Mouse (Mus musculus) midbrain, embryonic 12.5 days (tissue): ENCODE data around the gene Sdf4. TPM values are rescaled to one million over a fixed set of nuclear protein-coding genes. Genes with fewer than 3 reads are reported as not detected.
A peak's percentile ranks its signal among the peaks of the same experiment; 100 is the strongest.

ENCODE experiments used
- ATAC-seq: fragments of 200-750 bp; cut with Nextera tagmentation; 2 replicates; pipeline ENCODE4 v1.8.0; 2017; ENCODE audit warnings: low read depth, moderate TSS enrichment, moderate library complexity; ENCODE audit not compliant: low FRiP score
- H3K27ac ChIP-seq: fragments of 300-500 bp; sonication (generic); replicated peaks from 2 replicates; pipeline ENCODE4 v1.5.1; 2016; ENCODE audit warnings: mild to moderate bottlenecking
- H3K27me3 ChIP-seq: fragments of 300-500 bp; sonication (generic); 2 replicates; pipeline ENCODE4 v1.6.1; 2016; ENCODE audit warnings: mild to moderate bottlenecking
- H3K36me3 ChIP-seq: fragments of 300-500 bp; sonication (generic); 2 replicates; pipeline ENCODE4 v1.6.1; 2016
- H3K4me1 ChIP-seq: fragments of 300-500 bp; sonication (generic); 2 replicates; pipeline ENCODE4 v1.6.1; 2016
- H3K4me2 ChIP-seq: fragments of 300-500 bp; sonication (generic); replicated peaks from 2 replicates; pipeline ENCODE4 v1.6.1; 2016; ENCODE audit warnings: mild to moderate bottlenecking, moderate library complexity
- H3K4me3 ChIP-seq: fragments of 300-500 bp; sonication (generic); 2 replicates; pipeline ENCODE4 v1.5.1; 2016; ENCODE audit warnings: mild to moderate bottlenecking
- H3K9ac ChIP-seq: fragments of 300-500 bp; sonication (generic); replicated peaks from 2 replicates; pipeline ENCODE4 v1.6.1; 2016; ENCODE audit warnings: mild to moderate bottlenecking, moderate library complexity
- H3K9me3 ChIP-seq: fragments of 300-500 bp; sonication (generic); 2 replicates; pipeline ENCODE4 v1.6.1; 2016; ENCODE audit warnings: mild to moderate bottlenecking
- WGBS: fragments of 180-500 bp; shearing (Covaris S2); methylation state at CpG from one replicate; pipeline ENCODE4 v1.1.7; 2016; 5-methylcytosine and 5-hydroxymethylcytosine counted together
- polyA plus RNA-seq: library from polyadenylated mRNA; unstranded; fragments of >200 nt; fragmentation: Nextera tagmentation; extraction: Ambion mirVana; gene quantifications from 2 replicates; pipeline ENCODE4 v1.2.1, GENCODE M21; 2016

The Sdf4 gene
- polyA plus RNA-seq, 1 experiment from 2014 or later: 130 TPM

DNA sequence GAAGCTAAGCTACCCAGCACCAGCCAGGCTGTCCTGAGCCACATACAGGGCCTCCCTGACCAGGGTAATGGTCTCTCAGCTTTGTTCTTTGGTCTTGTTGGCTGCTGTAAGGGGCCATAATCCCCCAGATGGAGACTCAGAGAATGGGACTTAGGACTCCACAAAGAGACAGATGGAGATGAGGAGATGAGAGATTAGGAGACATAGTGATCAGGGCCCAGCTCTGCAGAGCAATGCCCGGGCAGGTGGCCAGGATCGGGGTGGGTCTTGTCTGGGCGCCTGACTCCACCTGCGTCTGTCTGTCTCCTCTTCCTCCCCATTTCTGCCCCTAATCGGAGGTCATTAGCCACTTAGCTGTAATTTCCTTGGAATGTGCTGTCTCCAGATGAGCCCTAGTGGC, 22.4 kb upstream of the Sdf4 start:
- no peaks in the 10 kb centered on the region for H3K9me3 ChIP-seq
- 82% methylated on average over 5 of the region's 5 CpGs for WGBS
- no peak overlapping the region for H3K27ac ChIP-seq
- H3K4me1 ChIP-seq: 0 out of 2 replicates have a peak, but pooled peaks cover 4% of the 10 kb centered on the region
- no peak overlapping the region for H3K9ac ChIP-seq
- no peak overlapping the region for H3K4me2 ChIP-seq
- peaks cover 14% of the 10 kb centered on the region for H3K36me3 ChIP-seq
- H3K4me3 ChIP-seq: no peak overlapping the region
- no peak for ATAC-seq
- no peaks in the 10 kb centered on the region for H3K27me3 ChIP-seq

GRCm38 (mm10) chr4:155972651-155973050, 20.0 kb upstream of the Sdf4 start:
- Histone ChIP-seq H3K27ac (no peak overlapping the region), H3K27me3 (no peaks in the 10 kb centered on the region), H3K9me3 (no peaks in the 10 kb centered on the region), H3K36me3 (no peaks in the 10 kb centered on the region), H3K4me2 (no peak overlapping the region), H3K4me1 (0 out of 2 replicates have a peak, but pooled peaks cover 4% of the 10 kb centered on the region), H3K4me3 (no peak overlapping the region), H3K9ac (no peak overlapping the region)
- 45% methylated on average over 6 of the region's 6 CpGs for WGBS
- no peak for ATAC-seq

DNA sequence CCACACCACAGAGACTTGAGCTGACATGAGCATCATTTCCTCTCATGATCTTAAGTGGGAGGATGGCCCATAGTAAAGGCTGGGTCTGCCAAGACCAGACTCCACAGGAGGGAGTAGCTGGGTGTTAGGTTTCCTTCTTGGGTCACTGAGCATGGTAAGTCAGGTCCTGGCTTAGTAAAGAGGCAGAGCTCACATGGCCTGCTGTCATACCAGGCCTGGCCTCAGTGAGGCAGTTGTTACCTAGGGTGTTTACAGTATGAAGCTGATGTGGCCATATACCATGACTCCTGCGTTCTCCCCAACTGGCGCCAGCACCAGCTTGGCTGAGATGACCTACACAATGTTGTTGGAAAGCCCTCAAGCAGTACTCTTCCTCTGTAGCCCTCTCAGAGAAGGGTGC, 19.4 kb upstream of the Sdf4 start:
- H3K27ac ChIP-seq: no peak overlapping the region
- no peak overlapping the region for H3K4me3 ChIP-seq
- WGBS: 83% methylated on average over 2 of the region's 2 CpGs
- H3K4me2 ChIP-seq: no peak overlapping the region
- no peaks in the 10 kb centered on the region for H3K9me3 ChIP-seq
- no peak for ATAC-seq
- H3K9ac ChIP-seq: no peak overlapping the region
- H3K36me3 ChIP-seq: no peaks in the 10 kb centered on the region
- H3K4me1 ChIP-seq: 0 out of 2 replicates have a peak, but pooled peaks cover 4% of the 10 kb centered on the region
- H3K27me3 ChIP-seq: no peaks in the 10 kb centered on the region

DNA sequence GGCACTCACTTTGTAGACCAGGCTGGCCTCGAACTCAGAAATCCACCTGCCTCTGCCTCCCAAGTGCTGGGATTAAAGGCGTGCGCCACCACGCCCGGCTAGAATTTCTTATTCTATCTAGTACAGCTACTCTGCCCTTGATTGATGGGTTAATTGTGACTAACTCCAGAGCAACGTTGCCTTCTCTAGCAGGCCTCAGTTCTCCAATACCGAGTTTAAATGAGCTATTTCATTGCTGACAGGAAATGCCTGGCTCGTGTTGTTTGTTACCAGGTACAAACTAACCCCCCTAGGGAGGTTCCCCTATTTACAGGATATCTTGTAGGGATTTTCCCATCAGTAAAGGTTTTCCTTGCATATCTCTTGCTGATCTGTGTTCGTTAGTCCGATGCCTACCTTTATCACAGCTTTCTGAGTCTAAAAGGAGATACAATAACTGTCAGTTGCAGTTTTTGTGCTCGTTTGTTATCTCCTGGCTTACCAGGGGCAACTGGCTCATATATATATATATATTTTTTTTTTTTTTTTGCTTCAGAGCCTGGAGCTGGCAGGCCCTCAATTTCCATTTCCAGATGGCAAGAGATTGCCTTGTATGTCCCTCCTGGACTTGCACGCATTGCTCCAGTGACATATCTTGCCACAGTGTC, 11.1 kb upstream of the Sdf4 start:
- H3K4me1 ChIP-seq: peaks cover 10% of the 10 kb centered on the region
- no peak overlapping the region for H3K4me3 ChIP-seq
- no peak overlapping the region for H3K27ac ChIP-seq
- H3K27me3 ChIP-seq: no peaks in the 10 kb centered on the region
- no peak overlapping the region for H3K4me2 ChIP-seq
- H3K9ac ChIP-seq: no peak overlapping the region
- no peaks in the 10 kb centered on the region for H3K9me3 ChIP-seq
- WGBS: 83% methylated on average over 12 of the region's 12 CpGs
- no peak for ATAC-seq
- H3K36me3 ChIP-seq: no peaks in the 10 kb centered on the region

DNA sequence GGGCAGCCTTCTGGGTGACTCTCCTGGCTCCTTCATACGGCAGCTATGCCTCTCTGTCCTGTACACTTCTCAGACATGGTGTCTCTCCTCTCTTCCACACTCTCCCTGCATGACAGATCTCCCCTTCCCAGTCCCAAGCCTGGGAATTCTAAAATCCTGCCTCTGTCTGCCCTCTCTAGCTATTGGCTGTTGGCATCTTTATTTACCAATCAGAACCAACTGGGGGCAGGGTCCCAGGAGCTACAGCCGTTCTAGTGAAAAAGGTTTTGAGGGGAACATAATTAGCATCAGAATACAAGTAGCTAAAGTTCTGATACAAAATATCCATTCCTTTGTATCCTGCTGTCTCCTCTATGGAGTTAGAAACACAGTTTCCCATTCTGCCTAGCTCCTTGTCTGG, 8.9 kb upstream of the Sdf4 start:
- no peak overlapping the region for H3K27ac ChIP-seq
- 0 out of 2 replicates have a peak, but pooled peaks have one; percentile 52 for ATAC-seq
- H3K9me3 ChIP-seq: no peaks in the 10 kb centered on the region
- H3K27me3 ChIP-seq: no peaks in the 10 kb centered on the region
- H3K36me3 ChIP-seq: no peaks in the 10 kb centered on the region
- WGBS: 26% methylated on average over 2 of the region's 2 CpGs
- no peak overlapping the region for H3K4me3 ChIP-seq
- H3K9ac ChIP-seq: no peak overlapping the region; the same call in 1 of the 2 replicates
- H3K4me1 ChIP-seq: peaks cover 10% of the 10 kb centered on the region
- H3K4me2 ChIP-seq: no peak overlapping the region; the same call in 1 of the 2 replicates

- WGBS: 87% methylated on average over 22 of the region's 22 CpGs
- ATAC-seq: no peak
- peaks cover 6% of the 10 kb centered on the region; the same call in 1 of the 2 replicates for H3K36me3 ChIP-seq
- peak overlapping the region; percentile 77 for H3K9ac ChIP-seq
- H3K4me1 ChIP-seq: peaks cover 30% of the 10 kb centered on the region
- H3K9me3 ChIP-seq: no peaks in the 10 kb centered on the region
- 0 out of 2 replicates have a peak overlapping the region, but pooled peaks have one; percentile 84 for H3K27ac ChIP-seq
- H3K4me2 ChIP-seq: peak overlapping the region; percentile 95
- H3K27me3 ChIP-seq: no peaks in the 10 kb centered on the region
- peak overlapping the region; percentile 76 for H3K4me3 ChIP-seq
These were observed 1.3 kb upstream of the Sdf4 start for GRCm38 (mm10) chr4:155991211-155991907.

DNA sequence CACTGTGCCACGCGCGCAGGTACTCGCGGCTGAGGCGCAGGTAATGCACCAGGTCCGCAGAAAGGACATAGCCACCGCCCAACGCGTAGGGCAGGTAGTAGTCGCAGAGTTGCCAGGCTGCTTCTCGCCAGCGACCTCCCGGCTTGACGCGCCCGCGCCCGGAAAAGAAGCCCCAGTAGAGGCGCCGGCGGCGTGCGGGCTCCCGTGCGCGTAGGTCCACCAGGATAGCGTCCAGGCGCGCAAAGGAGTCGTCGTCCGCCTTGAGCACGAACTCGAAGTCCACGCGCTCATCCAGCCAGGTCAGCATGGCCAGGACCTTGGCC, 803 bp upstream of the Sdf4 start:
- peaks cover 11% of the 10 kb centered on the region for H3K36me3 ChIP-seq
- H3K9ac ChIP-seq: peak overlapping the region; percentile 77
- ATAC-seq: no peak
- H3K27me3 ChIP-seq: no peaks in the 10 kb centered on the region
- H3K4me1 ChIP-seq: peaks cover 30% of the 10 kb centered on the region
- peak overlapping the region; percentile 84 for H3K27ac ChIP-seq
- H3K9me3 ChIP-seq: no peaks in the 10 kb centered on the region
- WGBS: 32% methylated on average over 37 of the region's 37 CpGs
- H3K4me3 ChIP-seq: peak overlapping the region; percentile 76
- peak overlapping the region; percentile 95 for H3K4me2 ChIP-seq

- H3K4me2 ChIP-seq: peak overlapping the region; percentile 61
- H3K9me3 ChIP-seq: no peaks in the 10 kb centered on the region
- H3K4me3 ChIP-seq: peak overlapping the region; percentile 76
- H3K27me3 ChIP-seq: no peaks in the 10 kb centered on the region
- peak overlapping the region; percentile 71 for H3K9ac ChIP-seq
- peak; percentile 83 for ATAC-seq
- WGBS: under 1% methylated on average over 70 of the region's 70 CpGs
- H3K4me1 ChIP-seq: peaks cover 30% of the 10 kb centered on the region
- H3K36me3 ChIP-seq: peaks cover 22% of the 10 kb centered on the region
- peak overlapping the region; percentile 84 for H3K27ac ChIP-seq
These were observed 355 bp downstream of the Sdf4 start for GRCm38 (mm10) chr4:155992906-155993547.

- no peak for ATAC-seq
- Histone ChIP-seq H3K36me3 (peaks cover 28% of the 10 kb centered on the region), H3K27ac (peak overlapping the region; percentile 84), H3K4me1 (peaks cover 30% of the 10 kb centered on the region), H3K27me3 (no peaks in the 10 kb centered on the region), H3K9me3 (no peaks in the 10 kb centered on the region), H3K4me2 (peak overlapping the region; percentile 61), H3K4me3 (peak overlapping the region; percentile 76), H3K9ac (peak overlapping the region; percentile 71)
- 6% methylated on average over 15 of the region's 15 CpGs for WGBS
These were observed 934 bp downstream of the Sdf4 start for GRCm38 (mm10) chr4:155993606-155994005.

DNA sequence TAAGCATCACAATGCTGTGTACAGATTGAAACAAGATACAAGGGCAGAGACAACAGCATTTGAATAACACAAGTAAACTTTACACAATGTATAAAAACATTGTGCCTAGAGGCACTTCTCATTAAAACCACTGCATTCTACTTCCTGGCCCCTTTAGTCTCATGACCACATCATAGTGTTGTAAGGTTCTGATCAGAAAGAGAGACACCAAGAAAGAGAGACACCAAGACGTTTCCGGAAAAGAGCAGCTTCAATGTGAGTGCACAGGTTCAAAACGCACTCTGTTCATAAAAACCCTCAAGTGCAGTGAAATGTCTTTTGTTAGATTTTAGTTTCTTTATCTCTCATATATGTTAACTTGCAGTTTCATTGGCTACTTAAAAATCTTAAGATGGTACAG, 11.4 kb downstream of the Sdf4 start:
- no peak overlapping the region for H3K9ac ChIP-seq
- H3K4me1 ChIP-seq: no peaks in the 10 kb centered on the region
- H3K4me3 ChIP-seq: no peak overlapping the region
- H3K36me3 ChIP-seq: peaks cover 94% of the 10 kb centered on the region
- H3K9me3 ChIP-seq: no peaks in the 10 kb centered on the region
- ATAC-seq: no peak
- H3K27me3 ChIP-seq: no peaks in the 10 kb centered on the region
- 91% methylated on average over 3 of the region's 3 CpGs for WGBS
- no peak overlapping the region for H3K27ac ChIP-seq
- H3K4me2 ChIP-seq: no peak overlapping the region

DNA sequence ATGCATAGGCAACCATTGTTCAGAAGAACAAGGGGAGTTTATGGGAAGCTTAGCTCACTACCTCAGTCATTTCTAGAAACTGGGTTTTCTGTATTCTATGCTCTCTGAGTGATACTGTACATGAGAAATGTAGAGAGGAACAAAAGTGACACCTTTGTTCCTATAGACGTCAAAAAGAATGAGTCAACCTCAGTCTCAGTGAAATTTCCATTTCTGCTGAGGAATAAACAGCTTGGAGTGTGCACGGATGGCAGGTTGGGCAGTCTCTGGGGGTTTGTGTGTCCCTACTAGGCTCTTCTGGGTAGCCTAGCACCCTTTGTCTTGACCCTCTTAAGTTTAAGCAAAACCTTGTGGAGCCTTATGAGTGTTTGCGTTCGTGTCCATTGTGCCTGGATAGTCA, 15.7 kb downstream of the Sdf4 start:
- no peak for ATAC-seq
- Histone ChIP-seq H3K4me1 (no peaks in the 10 kb centered on the region), H3K4me3 (no peak overlapping the region), H3K9ac (no peak overlapping the region), H3K36me3 (peaks cover 93% of the 10 kb centered on the region), H3K4me2 (no peak overlapping the region), H3K27me3 (no peaks in the 10 kb centered on the region), H3K9me3 (no peaks in the 10 kb centered on the region), H3K27ac (no peak overlapping the region)
- WGBS: 97% methylated on average over 4 of the region's 4 CpGs

DNA sequence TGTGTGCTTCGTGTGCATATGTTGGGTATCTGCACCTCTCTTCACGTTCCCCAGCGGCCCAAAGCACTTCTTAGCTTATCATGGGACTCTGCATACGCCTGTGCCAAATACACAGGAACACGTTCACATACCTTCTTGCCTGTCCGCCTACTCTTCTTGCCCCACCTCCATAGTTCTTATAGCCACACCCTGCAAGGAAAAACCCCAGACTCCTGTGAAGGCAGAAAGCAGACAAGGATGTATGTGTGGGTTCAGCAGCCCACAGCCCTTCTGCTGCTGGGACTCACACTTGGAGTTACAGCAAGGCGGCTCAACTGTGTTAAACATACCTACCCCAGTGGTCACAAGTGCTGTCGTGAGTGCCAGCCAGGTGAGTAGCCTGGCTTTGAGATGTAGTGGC, 21.0 kb downstream of the Sdf4 start, which contains the start of gene Tnfrsf4:
Gene Tnfrsf4, plus strand, starts transcription at position 207 of the 400 bp plus-strand sequence.
- ATAC-seq: no peak
- Histone ChIP-seq H3K9me3 (no peaks in the 10 kb centered on the region), H3K27ac (no peak within 1 kb of the TSS), H3K27me3 (no peaks in the 10 kb centered on the region), H3K4me3 (no peak within 1 kb of the TSS), H3K4me2 (no peak within 1 kb of the TSS), H3K36me3 (peaks cover 68% of the 10 kb centered on the region), H3K9ac (no peak within 1 kb of the TSS), H3K4me1 (no peaks in the 10 kb centered on the region)
- WGBS: 87% methylated on average over 8 of the region's 8 CpGs
